Mouse (Mus musculus) T-helper 1 cell (primary cell): ENCODE data around the gene Rgs11.
"Not testable (repeated sequence)": the region's sequence is repeated elsewhere in the genome, so short reads cannot be mapped to it uniquely, and the experiment has no call there.

Experiments
- in situ Hi-C: fragments of 300-600 bp; cut with MboI, MseI; formaldehyde crosslinking; loops from one replicate; pipeline ENCODE4 v1.15.1; 2025; ENCODE audit warnings: high pct_unique_total_duplicates

Rgs11 gene

DNA sequence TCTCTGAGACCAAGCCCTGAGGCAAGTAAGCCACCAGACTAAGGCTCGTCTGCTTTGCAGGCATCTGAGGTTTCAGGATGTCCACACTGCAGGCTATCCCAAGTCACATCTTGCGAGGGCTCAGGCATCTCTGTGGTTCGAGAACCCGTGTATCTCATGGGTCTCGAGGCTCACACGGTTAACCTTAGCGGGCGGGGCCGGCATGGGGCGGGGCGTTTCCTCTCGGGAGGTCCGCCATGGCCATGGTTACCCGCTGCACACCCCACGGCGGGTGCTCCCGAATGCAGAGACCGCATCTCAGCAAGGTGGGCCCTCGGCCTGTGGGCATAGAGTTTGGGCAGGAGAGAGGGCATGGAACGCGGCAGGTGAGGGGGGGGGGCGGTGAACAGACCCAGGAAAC lies at the start of gene Rgs11:
Gene Rgs11 (plus strand): TSS at position 215 of the 400 bp plus-strand sequence.
- in situ Hi-C loops: no loop called here

DNA sequence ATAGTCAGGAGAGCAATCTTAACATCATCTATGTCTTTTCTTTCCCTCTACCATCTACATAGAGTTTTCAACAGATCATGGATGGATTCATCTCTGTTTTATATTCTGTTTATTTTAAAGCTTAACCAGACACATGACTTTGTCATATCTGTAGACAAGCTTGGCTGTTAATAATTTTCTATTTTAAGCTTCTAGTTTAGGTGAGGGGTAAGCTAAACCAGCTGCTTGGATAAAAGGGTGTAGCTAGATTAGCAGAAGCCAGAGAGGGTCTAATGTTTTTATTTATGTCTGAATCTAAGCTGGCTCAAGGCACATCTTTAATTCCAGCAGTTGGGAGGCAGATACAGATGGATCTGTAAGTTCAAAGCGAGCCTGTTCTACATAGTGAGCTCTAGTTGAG lies 40.0 kb upstream of the Rgs11 start:
- in situ Hi-C loops: no loop called here

DNA sequence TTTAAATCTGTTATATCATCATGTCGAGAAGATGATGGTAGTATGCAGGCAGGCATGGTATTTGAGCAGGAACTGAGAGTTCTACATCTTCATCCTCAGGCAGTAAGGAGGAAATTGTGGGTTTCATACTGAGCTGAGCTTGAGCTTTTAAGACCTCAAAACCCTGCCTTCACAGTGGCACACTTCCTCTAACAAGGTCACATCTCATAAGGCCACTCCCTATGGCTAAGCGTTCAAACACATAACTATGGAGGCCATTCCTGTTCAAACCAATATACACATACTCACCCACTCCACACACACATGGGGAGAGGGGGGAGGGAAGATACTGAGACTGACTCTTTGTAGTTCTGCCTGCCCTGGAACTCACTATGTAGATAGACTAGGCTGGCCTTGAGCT lies 34.7 kb upstream of the Rgs11 start:
- in situ Hi-C loops: no loop called here

DNA sequence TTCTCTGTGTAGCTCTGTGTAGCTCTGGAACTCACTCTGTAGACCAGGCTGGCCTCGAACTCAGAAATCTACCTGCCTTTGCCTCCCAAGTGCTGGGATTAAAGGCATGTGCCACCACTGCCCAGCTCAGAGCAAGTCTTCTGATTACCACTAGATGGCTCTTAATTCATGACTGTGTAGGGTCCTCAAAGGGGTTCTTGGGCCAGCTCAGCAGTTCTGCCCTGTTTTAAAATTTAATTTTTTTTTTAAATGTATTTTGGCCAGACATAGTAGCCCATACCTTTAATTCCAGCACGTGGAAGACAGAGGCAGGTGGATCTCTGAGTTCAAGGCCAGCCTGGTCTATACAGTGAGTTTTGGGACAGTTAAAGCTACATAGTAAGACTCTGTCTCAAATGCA lies 27.5 kb upstream of the Rgs11 start:
- in situ Hi-C loops: not testable (repeated sequence)

DNA sequence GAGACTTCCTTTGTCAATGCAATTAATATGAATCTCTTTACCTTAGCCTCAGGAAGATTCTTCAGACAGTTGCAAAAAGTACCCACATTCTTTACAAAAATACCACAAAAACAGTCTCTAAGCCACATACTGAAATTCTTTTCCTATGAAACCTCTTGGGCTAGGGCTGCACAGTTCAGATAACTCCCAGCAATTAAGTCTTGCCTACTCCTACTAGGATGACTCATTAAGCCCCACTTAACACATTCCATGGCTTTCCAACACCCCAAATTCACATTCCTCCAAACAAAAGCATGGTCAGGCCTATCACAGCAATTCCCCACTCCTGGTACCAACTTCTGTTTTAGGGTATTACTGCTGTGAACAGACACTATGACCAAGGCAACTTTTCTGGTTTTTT lies 24.1 kb upstream of the Rgs11 start:
- in situ Hi-C loops: no loop called here

DNA sequence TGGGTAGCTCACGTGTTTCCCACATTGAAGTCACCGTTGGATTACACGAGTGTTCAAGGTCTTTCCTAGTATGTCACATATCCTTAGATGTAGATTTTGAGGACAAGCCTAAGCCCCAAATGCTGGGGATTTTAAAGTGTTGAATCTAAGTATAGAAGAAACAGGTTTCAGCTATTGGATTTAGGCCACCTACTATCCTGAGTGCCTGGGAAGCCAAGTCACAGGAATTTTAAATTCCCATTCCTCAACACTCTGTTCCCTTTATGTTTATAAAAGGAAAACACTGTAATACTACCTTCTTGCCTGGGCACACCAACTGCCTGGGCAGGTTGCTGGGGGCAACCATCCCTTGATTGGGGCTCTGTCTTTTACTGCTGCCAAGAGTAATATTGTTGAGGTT lies 21.6 kb upstream of the Rgs11 start:
- in situ Hi-C loops: no loop called here

DNA sequence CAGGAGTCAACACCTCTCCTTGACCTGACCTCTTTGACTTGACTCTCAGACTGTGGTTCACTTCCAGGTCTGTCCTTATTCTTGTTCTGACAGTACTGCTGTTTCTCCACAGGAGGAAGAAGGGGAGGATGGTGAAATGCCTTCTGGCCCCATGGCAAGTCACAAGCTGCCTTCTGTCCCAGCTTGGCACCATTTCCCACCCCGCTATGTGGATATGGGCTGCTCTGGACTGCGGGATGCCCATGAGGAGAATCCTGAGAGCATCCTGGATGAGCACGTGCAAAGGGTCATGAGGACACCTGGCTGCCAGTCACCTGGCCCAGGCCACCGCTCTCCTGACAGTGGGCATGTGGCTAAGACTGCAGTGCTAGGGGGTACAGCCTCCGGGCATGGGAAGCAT lies 15.2 kb upstream of the Rgs11 start:
- in situ Hi-C loops: no loop called here

DNA sequence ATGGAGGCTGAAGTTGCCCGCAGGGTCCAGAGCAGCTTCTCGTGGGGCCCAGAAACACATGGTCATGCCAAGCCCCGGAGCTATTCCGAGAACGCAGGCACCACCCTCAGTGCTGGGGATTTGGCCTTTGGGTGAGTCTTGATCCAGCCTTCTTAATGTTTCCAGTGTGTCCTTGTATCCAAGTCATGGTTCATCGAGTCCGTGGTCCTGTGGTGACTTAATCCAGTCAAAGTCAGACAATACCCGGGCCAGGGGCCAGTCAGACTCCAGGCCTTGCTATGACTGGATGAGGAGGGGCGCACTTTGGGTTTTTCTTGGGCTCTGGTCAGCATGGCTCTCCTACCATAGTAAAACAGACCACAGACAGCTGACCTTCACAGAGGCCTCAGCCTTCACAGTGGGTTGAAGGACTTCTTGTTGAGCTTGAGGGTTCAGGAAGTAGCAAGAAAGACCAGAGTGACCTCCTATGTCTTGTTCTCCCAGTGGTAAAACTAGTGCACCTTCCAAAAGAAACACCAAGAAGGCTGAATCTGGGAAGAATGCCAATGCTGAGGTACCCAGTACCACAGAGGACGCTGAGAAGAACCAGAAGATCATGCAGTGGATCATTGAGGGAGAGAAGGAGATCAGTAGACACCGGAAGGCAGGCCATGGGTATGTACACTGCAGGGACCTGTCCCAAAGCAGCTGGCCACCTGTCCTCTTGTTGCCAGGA lies 14.5 kb upstream of the Rgs11 start:
- in situ Hi-C loops: no loop called here

DNA sequence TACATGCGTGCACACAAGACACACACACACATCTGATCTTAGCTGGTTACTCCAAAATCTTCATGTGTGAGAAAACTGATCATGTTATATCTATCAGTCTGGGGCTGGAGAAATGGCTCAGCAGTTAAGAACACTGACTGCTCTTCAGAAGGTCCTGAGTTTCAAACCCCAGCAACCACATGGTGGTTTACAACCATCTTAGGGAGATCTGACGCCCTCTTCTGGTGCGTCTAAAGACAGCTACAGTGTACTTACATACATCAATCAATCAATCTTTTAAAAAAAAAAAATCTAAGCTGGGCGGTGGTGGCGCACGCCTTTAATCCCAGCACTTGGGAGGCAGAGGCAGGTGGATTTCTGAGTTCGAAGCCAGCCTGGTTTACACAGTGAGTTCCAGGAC lies 11.3 kb upstream of the Rgs11 start:
- in situ Hi-C loops: not testable (repeated sequence)

DNA sequence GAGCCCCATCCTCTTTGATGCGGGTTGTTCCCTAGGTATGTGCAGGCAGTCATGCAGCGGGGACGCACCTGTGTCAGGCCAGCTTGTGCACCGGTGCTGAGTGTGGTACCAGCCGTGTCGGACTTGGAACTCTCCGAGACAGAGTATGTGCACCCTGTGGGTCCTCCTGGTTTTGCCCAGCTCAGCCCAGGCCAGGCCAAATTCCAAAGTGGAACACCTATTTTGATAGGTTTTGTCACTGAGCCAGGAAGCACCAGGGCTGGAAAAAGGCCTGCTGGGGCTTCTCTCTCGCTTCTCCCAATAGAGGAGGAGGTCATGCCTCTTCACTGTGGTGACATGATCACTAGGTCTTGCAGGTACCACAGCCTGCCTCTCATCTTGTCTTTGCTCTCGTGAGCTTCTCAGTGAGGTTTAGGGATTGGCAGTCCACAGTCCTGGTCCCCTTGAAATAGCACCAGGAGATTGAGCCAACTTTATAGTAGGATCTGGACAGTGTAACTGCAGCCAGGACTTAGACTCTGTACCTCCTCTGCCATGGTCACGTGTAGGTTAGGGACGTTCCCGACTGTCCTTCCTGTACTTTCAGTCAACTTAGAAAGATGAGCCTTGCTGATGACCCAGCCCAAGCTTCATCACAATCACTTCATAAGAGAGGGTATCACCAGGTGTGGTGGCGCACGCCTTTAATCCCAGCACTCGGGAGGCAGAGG lies 10.1 kb upstream of the Rgs11 start:
- in situ Hi-C loops: no loop called here

DNA sequence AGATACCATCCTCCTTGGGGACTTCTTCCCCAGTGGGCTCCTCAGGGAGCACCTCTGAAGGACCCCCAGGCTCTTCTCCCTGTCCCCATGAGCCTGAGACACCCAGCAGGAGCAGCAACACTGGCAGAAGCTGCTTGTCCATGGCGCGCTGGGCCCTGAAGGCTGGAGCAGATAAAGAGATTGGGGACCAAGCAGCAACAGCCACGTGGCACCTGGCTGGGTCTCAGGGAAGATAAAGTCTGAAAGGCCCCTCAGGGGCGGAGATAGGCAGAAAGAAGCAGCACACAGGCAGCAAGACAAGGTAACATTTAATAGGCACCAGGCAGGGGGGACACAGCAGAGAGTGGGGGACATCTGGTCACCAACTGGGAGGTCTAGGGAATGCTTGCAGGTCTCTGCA lies 3.9 kb upstream of the Rgs11 start, which contains the start of gene Pdia2:
Gene Pdia2 (minus strand): TSS at position 196 of the 400 bp plus-strand sequence.
- in situ Hi-C loops: no loop called here

DNA sequence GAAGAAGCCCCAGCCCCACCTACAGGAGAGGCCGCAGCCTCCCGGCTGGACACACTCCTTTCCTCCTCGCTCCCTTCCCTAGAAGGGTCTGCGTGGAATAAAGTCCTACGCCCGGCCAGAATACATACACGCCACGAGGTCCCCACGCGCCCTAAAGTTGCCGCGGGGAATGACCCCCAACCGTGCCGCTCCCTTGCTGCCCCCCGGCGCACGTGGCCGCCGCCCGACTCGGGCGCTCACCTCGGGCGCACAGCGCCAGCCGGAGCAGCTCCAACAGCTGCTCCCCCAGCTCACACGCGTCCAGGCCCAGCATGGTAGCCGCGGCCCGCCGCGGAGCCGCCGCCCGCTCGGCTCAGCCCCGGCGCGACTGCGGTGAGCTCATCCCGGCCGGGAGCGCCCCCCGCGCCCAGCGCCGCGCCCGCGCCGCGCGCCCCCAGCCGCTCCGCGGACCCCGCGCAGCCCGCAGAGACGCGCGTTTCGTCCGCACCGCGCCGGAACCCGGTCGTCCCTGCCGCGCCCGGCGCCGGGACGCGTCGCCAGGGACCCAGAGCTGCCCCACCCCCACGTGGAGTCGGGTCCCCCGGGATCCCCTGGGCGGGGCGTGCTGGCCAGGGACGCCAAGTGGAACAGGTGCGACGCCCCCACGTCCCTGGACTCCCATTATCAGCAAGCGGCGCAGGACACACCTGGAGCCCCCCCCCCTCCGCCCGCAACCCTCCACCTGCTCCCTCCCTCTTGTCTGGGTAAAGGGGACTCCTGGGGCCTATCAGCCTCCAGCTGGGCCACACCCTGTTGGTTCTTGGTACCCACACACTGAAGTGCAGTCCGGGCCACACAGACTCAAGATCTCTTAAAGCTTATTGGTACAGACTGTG lies 1.7 kb upstream of the Rgs11 start:
- in situ Hi-C loops: no loop called here

DNA sequence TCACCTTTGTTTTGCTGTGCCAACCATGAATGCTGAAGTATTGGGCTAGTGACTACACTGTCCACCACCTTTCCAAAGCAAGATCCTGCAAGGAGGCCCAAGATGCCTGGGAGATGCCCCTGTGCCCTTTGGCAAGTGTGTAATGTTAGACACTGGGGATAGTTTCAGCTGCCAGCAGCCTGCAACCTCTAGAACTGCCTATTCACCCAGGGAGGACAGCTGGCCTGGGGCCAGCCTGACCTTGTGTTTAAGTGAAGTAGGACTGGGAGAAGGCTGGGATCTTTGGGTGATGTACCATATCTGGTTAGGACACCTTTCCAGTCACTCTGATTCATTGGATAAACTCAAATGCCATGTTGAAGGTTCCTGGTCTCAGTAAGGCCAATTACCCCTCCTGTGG lies 753 bp upstream of the Rgs11 start:
- in situ Hi-C loops: no loop called here

DNA sequence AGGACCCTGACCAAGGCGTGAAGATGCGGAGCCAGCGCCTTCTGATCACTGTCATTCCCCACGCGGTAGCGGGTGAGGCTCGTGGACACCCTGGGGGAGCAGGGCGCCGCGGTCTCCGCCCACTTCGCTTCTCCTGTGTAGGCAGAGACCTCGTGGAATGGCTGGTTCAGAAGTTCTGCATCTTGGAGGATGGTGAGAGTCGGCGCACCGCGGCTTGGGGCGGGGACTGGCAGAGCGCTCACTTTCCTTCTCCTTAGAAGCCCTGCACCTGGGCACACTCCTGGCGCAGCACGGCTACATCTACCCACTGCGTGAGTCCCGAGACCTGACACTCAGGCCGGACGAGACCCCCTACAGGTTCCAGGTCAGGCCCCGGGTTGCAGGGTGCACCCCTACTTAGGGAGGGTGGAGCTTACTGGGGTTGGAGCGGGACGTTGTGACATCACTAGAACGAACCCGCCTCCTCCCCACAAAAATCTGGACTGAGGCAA lies 615 bp downstream of the Rgs11 start:
- in situ Hi-C loops: no loop called here

DNA sequence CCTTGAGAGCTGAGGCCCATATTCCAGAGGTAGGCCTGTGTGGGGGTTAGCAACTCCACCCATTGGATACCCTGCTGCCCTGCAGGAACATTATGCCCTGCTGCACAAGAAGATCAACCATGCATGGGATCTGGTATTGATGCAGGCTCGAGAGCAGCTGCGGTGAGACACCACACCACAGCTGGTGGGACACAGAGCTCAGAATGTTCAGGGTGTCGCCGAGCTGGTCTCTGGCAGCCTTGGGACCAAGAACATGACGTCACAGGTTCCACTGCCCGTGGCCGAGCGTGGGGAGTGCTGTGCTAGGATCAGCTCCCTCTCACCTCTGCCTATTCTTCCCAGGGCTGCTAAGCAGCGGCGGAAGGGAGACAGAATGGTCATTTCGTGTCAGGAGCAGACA lies 2.0 kb downstream of the Rgs11 start:
- in situ Hi-C loops: no loop called here

DNA sequence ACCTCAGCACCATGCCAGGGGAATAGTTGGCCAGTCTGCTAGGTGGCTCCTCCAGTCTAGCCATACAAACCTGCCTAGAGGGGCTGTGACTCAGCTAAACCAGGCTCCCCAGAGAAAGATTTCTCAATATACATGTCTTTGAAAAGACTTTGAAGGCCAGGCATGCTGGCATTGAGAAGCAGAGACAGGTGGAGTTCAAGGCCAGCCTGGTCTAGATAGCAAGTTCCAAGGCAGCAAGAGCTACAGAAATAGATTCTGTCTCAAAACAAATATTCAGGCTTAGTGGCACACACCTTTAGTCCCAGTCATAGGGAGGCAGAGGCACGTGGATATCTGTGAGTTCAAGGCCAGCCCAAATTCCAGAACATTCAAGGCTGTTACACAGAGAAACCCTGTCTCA lies 3.6 kb downstream of the Rgs11 start:
- in situ Hi-C loops: no loop called here

DNA sequence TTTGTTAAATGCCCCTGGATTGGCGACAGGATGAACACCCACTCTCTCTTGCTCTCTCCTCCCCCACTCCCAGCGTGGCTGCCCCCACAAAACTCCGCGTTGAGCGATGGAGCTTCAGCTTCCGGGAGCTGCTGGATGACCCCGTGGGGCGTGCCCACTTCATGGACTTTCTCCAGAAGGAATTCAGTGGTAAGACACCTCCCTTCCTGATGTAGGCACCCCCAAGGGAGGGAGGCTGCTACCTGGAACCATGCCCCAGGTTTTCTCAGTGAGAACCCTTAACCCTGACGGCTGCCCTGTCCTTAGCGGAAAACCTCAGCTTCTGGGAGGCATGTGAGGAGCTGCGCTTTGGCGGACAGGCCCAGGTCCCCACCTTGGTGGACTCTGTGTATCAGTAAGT lies 4.9 kb downstream of the Rgs11 start, which contains the start of gene Arhgdig:
Gene Arhgdig (minus strand): TSS at position 101 of the 400 bp plus-strand sequence.
- in situ Hi-C loops: no loop called here

DNA sequence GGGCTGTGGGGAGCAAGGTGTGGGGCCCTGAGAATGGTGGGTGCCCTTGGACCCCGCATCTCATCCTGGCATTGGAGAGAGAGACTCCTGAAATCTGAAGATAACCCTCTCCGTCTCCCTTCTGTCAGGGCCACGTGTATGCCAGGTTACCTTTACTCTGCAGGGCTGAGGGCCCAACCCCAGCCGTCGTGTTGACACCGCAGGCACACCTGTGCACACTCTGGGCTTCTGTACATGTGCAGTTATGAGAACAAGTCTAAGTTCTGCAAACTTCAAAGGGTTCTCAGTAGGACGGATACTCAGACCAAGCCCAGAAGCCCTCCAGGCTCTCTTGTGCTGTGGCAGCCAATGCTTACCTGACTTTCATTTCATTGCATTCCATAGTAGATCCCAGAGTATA lies 9.5 kb downstream of the Rgs11 start:
- in situ Hi-C loops: no loop called here

DNA sequence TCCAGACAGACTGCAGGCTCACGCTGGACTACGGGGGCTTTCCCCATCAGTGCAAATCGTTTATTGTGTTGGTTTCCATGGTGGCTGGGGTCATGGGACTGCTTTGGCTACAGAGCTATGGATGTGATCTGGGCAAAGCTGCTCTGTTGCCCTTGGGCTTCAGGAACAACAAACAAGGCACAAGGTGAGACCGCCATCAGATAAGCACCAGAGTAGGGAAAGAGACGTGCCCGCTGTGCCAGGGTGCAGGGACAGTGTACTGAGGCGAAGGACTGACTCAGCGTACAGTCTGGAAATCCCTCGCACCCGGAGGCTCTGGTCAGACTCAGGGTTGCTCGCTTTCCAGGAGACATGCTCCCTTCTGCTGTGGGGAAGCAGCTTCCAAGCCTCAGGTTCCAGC lies 9.9 kb downstream of the Rgs11 start:
- in situ Hi-C loops: no loop called here

DNA sequence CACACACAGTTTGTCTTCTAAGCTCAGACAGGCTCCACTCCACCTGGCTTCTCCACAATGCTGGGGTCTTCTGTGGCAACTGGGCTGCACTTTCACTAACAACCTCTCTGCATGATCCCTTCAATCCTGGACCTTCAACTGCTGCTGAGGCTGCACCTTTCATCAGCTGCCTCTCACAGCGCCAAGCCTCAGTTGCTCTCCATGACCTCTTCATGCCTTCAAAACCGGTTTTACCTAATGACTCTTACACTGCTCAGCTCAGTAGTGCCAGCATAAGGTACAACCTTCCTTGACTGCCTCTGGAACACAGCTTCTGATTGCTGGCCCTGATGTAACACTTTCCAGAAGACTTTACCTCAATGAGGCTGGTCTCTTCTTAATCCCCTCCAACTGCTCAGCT lies 18.8 kb downstream of the Rgs11 start:
- in situ Hi-C loops: no loop called here

DNA sequence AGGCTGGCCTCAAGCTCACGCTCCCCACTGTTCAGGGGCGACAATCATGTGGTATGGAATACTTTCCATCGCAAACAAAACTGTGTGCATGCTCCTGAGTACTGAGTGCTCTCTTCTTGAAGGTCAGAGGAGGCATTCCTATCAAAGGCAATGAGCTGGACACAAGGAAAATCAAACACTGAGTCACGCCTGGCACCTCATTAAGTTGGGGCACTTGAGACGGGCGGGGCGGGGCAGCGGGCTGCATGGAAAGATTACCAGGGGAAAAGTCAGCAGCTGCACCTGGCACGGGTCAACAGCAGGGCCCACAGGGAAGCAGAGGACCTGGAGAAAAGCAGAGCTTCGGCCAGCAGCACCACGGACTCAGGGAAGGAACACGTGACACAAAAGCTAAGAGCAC lies 22.4 kb downstream of the Rgs11 start:
- in situ Hi-C loops: no loop called here

DNA sequence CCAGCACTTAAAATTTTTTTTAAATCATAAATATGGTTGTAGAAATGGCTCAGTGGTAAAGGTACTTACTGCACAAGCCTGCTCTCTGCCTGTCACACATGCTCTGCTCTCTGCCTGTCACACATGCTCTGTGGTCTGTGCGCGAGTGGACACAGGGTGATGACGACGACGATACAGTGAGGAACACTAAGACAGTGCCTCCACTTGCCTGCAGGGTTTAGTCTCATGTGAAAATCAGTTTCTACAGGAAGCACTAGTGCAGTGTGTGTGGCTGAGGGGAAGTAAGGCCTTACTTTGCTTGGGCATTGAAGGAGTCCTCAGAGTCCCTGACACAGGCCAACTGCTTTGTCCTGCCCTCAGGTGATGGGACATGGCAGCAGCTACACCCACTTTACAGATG lies 27.0 kb downstream of the Rgs11 start:
- in situ Hi-C loops: no loop called here
